In genomic region chr7:97650729-97651128, GRCm38 (mm10) we compare ENCODE assay signal across 28 mouse cellular contexts.
"Had no signal": no experiment of that assay in that cellular context is flagged by ENCODE, and none has a peak within 500 bp of the region (broad histone marks: within the 10 kb centered on the region; RNA-seq: fewer than 3 reads in every experiment).

No protein-coding gene starts in this region.

- H3K27me3 ChIP-seq: embryonic facial prominence, embryonic 12.5 days; embryonic facial prominence, embryonic 13.5 days; embryonic facial prominence, embryonic 15.5 days; forebrain, embryonic 12.5 days; forebrain, embryonic 13.5 days; forebrain, embryonic 15.5 days had no signal

- H3K9me3 ChIP-seq: embryonic facial prominence, embryonic 10.5 days; embryonic facial prominence, embryonic 12.5 days; embryonic facial prominence, embryonic 13.5 days; embryonic facial prominence, embryonic 15.5 days; forebrain, embryonic 10.5 days; forebrain, embryonic 12.5 days; forebrain, embryonic 13.5 days; forebrain, embryonic 15.5 days had no signal

- ATAC-seq: forebrain, embryonic 13.5 days; forebrain, embryonic 14.5 days; forebrain, embryonic 15.5 days; forebrain, embryonic 16.5 days; forebrain, postnatal 0 days had no signal

- H3K4me1 ChIP-seq: embryonic facial prominence, embryonic 10.5 days; embryonic facial prominence, embryonic 12.5 days; embryonic facial prominence, embryonic 13.5 days; embryonic facial prominence, embryonic 15.5 days; forebrain, embryonic 10.5 days; forebrain, embryonic 12.5 days; forebrain, embryonic 13.5 days; forebrain, embryonic 15.5 days had no signal

- H3K9ac ChIP-seq: embryonic facial prominence, embryonic 12.5 days; embryonic facial prominence, embryonic 13.5 days; embryonic facial prominence, embryonic 15.5 days; forebrain, embryonic 12.5 days; forebrain, embryonic 13.5 days; forebrain, embryonic 15.5 days; forebrain, postnatal 0 days had no signal

- H3K27ac ChIP-seq: embryonic facial prominence, embryonic 10.5 days; embryonic facial prominence, embryonic 12.5 days; embryonic facial prominence, embryonic 13.5 days; embryonic facial prominence, embryonic 15.5 days; forebrain, embryonic 10.5 days; forebrain, embryonic 12.5 days; forebrain, embryonic 13.5 days; forebrain, embryonic 15.5 days; gastrocnemius, adult 2 months had no signal

- DNase-seq: cerebellum, adult 2 months; cerebellum, adult 8-10 months; cerebellum, adult 9-10 months; cerebellum, adult 9-11 months; cerebellum, postnatal 10 days; cerebellum, postnatal 14 days; cerebellum, postnatal 25 days; cerebellum, postnatal 36 days; embryo, embryonic 11 days; forebrain, postnatal 0 days; gastrocnemius, adult 2 months; gastrocnemius, postnatal 10 days; gastrocnemius, postnatal 14 days; gastrocnemius, postnatal 25 days; gastrocnemius, postnatal 36 days; heart, adult 11 months; heart, adult 18-20 months had no signal

- H3K4me3 ChIP-seq: embryonic facial prominence, embryonic 10.5 days; embryonic facial prominence, embryonic 12.5 days; embryonic facial prominence, embryonic 13.5 days; embryonic facial prominence, embryonic 15.5 days; erythroblast, embryonic 14.5 days; forebrain, embryonic 10.5 days; forebrain, embryonic 12.5 days; forebrain, embryonic 13.5 days; forebrain, embryonic 15.5 days; gastrocnemius, adult 2 months had no signal

- H3K4me2 ChIP-seq: embryonic facial prominence, embryonic 12.5 days; embryonic facial prominence, embryonic 13.5 days; embryonic facial prominence, embryonic 15.5 days; forebrain, embryonic 12.5 days; forebrain, embryonic 13.5 days; forebrain, embryonic 15.5 days had no signal
